ENCODE assay signal across 11 mouse cellular contexts in the genomic region with DNA sequence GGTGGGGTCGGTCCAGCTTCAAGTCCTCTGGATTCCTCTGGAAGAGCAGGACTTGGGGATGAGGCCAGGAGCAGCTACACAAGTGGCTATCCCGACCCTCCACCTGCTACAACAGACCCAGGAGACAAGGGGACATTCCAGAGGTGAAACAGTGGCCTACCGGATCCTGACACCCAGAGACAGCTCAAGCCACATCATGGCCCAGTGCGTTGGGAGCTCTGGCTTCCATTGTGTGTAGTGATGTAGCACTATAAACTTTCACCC.
DNase-seq lines count a peak whose midpoint lies in the region; ATAC-seq and TF ChIP-seq lines count a peak whose summit lies in the region.
"Had no signal": no experiment of that assay in that cellular context is flagged by ENCODE, and none has a peak within 500 bp of the region (broad histone marks: within the 10 kb centered on the region; RNA-seq: fewer than 3 reads in every experiment).

No protein-coding gene starts in this region.

- TF ChIP-seq POLR2A in spleen, adult 2 months (IDR thresholded peaks at IDR 0.05; ENCODE audit: low read depth, low read length): no peak

- H3K4me3 ChIP-seq in forebrain, embryonic 15.5 days: no peak overlapping the region
- no peak overlapping the region for H3K4me3 ChIP-seq in forebrain, embryonic 10.5 days
- H3K4me3 ChIP-seq in kidney, embryonic 16.5 days (ENCODE audit: low read length): no peak overlapping the region
- H3K4me3 ChIP-seq in spleen, adult 2 months (ENCODE audit: extremely low read depth, insufficient read depth, insufficient read length): no peak overlapping the region
- no peak overlapping the region for H3K4me3 ChIP-seq in stomach, embryonic 16.5 days (replicated peaks; ENCODE audit: low read length)
- H3K4me3 ChIP-seq: myocyte had no signal

- H3K27ac ChIP-seq in forebrain, embryonic 15.5 days (replicated peaks): peak overlapping the region; percentile 35
- H3K27ac ChIP-seq in forebrain, embryonic 10.5 days: no peak overlapping the region
- peak overlapping the region; percentile 90 for H3K27ac ChIP-seq in kidney, embryonic 16.5 days (ENCODE audit: low read length)
- 0 out of 2 replicates have a peak overlapping the region, but pooled peaks have one; percentile 25 for H3K27ac ChIP-seq in spleen, adult 2 months (ENCODE audit: insufficient read depth, low read length)
- peak overlapping the region; percentile 82 for H3K27ac ChIP-seq in stomach, embryonic 16.5 days (ENCODE audit: low read length)

- H3K27me3 ChIP-seq in forebrain, embryonic 15.5 days: no peaks in the 10 kb centered on the region
- no peaks in the 10 kb centered on the region for H3K27me3 ChIP-seq in forebrain, embryonic 10.5 days (ENCODE audit: poor library complexity, severe bottlenecking)
- no peaks in the 10 kb centered on the region for H3K27me3 ChIP-seq in kidney, embryonic 16.5 days (ENCODE audit: insufficient read depth, low read length)
- no peaks in the 10 kb centered on the region for H3K27me3 ChIP-seq in spleen, adult 2 months (ENCODE audit: control insufficient read depth, insufficient read depth, low read length)
- H3K27me3 ChIP-seq in stomach, embryonic 16.5 days (ENCODE audit: control insufficient read depth, insufficient read depth, low read length): no peaks in the 10 kb centered on the region

- no peaks in the 10 kb centered on the region for H3K4me1 ChIP-seq in forebrain, embryonic 15.5 days
- H3K4me1 ChIP-seq in forebrain, embryonic 10.5 days: peaks cover 32% of the 10 kb centered on the region
- H3K4me1 ChIP-seq in kidney, embryonic 16.5 days (ENCODE audit: insufficient read depth, low read length): peaks cover 30% of the 10 kb centered on the region
- H3K4me1 ChIP-seq in spleen, adult 2 months (ENCODE audit: control insufficient read depth, insufficient read depth, insufficient read length): peaks cover 18% of the 10 kb centered on the region
- H3K4me1 ChIP-seq in stomach, embryonic 16.5 days (ENCODE audit: control insufficient read depth, insufficient read depth, low read length): peaks cover 32% of the 10 kb centered on the region

- no peak for ATAC-seq in forebrain, embryonic 15.5 days (replicated peaks)
- ATAC-seq in kidney, embryonic 16.5 days (ENCODE audit: low FRiP score, low TSS enrichment): 0 out of 2 replicates have a peak, but pooled peaks have one; percentile 7
- ATAC-seq in stomach, embryonic 16.5 days (ENCODE audit: insufficient read depth, low FRiP score): 0 out of 2 replicates have a peak, but pooled peaks have one; percentile 6

- DNase-seq in forebrain, embryonic 10.5 days (ENCODE audit: extremely low spot score, low spot score): no peak
- DNase-seq in kidney, postnatal 36 days: no peak
- DNase-seq in spleen, adult 2 months (ENCODE audit: low read depth in 1 of 2, low spot score in 2 of 2): no peak
- no peak for DNase-seq in spleen, postnatal 36 days (ENCODE audit: low spot score in 2 of 2)
- no peak for DNase-seq in right cerebral cortex, postnatal 10 days (ENCODE audit: low spot score in 2 of 2)
- DNase-seq: adrenal gland, postnatal 10 days; B cell, adult 2 months had no signal

- H3K9ac ChIP-seq in forebrain, embryonic 15.5 days (replicated peaks): no peak overlapping the region
- H3K9ac ChIP-seq in kidney, embryonic 16.5 days (replicated peaks; ENCODE audit: low read length): no peak overlapping the region
- H3K9ac ChIP-seq in stomach, embryonic 16.5 days (ENCODE audit: low read length): no peak overlapping the region

- no peak overlapping the region for H3K4me2 ChIP-seq in forebrain, embryonic 15.5 days (replicated peaks)
- H3K4me2 ChIP-seq in kidney, embryonic 16.5 days (replicated peaks; ENCODE audit: low read depth, low read length): no peak overlapping the region
- H3K4me2 ChIP-seq in stomach, embryonic 16.5 days (ENCODE audit: low read depth, low read length): 0 out of 2 replicates have a peak overlapping the region, but pooled peaks have one; percentile 20

- no peak for TF ChIP-seq CTCF in spleen, adult 2 months (IDR thresholded peaks at IDR 0.05; ENCODE audit: extremely low read depth, insufficient read depth, insufficient read length, insufficient replicate concordance)

- H3K9me3 ChIP-seq in forebrain, embryonic 15.5 days: no peaks in the 10 kb centered on the region
- no peaks in the 10 kb centered on the region for H3K9me3 ChIP-seq in forebrain, embryonic 10.5 days
- H3K9me3 ChIP-seq in kidney, embryonic 16.5 days (ENCODE audit: low read length): no peaks in the 10 kb centered on the region
- H3K9me3 ChIP-seq in stomach, embryonic 16.5 days (replicated peaks; ENCODE audit: control insufficient read depth, low read length): no peaks in the 10 kb centered on the region

- no peaks in the 10 kb centered on the region for H3K36me3 ChIP-seq in forebrain, embryonic 15.5 days
- H3K36me3 ChIP-seq in forebrain, embryonic 10.5 days (replicated peaks): no peaks in the 10 kb centered on the region
- H3K36me3 ChIP-seq in kidney, embryonic 16.5 days (ENCODE audit: insufficient read depth, low read length): no peaks in the 10 kb centered on the region
- H3K36me3 ChIP-seq in spleen, adult 2 months (ENCODE audit: control insufficient read depth, insufficient read depth, low read length): peaks cover 5% of the 10 kb centered on the region; the same call in 1 of the 2 replicates
- H3K36me3 ChIP-seq in stomach, embryonic 16.5 days (ENCODE audit: control insufficient read depth, insufficient read depth, low read length): no peaks in the 10 kb centered on the region

- WGBS in forebrain, embryonic 15.5 days: 85% methylated on average over 4 of the region's 4 CpGs
- WGBS in forebrain, embryonic 10.5 days: 86% methylated on average over 4 of the region's 4 CpGs
- 71% methylated on average over 4 of the region's 4 CpGs for WGBS in kidney, embryonic 16.5 days
- 93% methylated on average over 4 of the region's 4 CpGs for WGBS in spleen, adult 2 months
- WGBS in stomach, embryonic 16.5 days: 86% methylated on average over 4 of the region's 4 CpGs
